Mouse (Mus musculus): ENCODE measurements around the gene Hif3a. TPM values are rescaled to one million over a fixed set of nuclear protein-coding genes. Genes with fewer than 3 reads are reported as not detected.

The Hif3a gene
- total RNA-seq, 1 experiment from 2014 or later = 5.3 TPM

DNA sequence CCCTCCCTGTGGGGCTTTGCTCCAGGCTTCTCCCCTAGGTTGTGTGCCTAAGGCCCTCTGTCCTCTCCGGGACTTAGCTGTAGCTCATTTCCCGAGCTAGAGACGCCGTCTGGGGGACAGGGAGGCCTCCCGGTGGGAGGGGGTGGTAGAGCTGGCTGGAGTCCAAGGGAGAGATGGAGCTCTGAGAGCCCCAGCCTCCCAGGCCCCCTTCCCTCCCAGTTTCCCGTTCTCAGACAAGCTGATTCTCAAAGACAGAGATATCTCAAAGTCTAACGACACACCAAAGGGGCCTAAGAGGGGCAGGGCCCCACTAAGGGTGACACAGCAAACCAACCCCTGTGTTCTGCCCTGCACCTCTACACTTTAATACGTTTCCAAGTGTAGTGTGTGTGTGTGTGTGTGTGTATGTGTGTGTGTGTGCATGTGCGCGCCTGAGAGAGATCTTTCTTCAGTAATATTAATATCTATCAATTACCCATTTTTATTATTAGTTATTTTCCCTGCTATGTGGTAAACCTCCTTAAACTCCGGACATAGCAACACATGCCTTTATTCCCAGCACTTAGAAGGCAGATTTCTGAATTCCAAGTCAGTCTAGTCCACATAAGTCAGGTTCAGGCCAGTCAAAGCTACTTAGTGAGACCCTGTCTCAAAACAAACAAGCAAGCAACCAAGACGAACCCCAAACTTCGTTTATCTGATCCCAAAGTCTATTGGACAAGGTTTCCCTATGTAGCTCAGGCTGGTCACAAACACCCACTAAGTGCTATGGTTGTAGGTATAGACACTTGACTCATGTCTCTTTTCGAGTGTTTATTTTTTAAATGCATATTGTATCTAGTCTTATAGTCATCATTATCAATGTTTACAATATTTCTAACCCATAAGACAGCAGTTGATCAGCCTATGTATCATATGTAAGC, 5.4 kb downstream of the Hif3a start:
- DNase-seq = peak; percentile 52

DNA sequence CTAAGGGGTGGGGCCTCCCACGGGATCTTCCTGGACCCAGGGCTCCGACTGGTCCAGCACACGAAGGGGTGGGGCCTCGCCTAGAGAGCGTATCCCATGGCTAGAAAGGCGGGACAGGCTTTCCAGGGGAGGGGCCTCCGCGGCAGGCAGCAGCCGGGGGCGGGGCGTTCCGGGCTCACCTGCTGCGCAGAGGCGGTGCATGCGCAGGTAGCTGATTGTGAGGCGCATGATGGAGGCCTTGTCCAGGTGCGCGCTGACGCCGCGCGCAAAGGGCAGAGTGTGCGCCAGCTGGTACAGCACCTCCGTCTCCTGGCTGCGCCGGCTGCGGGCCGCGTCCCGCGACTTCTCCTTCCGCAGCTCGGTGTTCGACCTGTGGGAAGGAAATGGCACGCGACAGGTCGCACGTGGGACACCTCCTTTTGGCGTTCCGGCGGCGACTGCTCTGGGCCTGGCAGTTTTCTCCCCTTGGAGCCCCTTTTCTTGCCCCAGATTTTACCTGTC, 6.1 kb downstream of the Hif3a start:
- peak; percentile 89 for DNase-seq

DNA sequence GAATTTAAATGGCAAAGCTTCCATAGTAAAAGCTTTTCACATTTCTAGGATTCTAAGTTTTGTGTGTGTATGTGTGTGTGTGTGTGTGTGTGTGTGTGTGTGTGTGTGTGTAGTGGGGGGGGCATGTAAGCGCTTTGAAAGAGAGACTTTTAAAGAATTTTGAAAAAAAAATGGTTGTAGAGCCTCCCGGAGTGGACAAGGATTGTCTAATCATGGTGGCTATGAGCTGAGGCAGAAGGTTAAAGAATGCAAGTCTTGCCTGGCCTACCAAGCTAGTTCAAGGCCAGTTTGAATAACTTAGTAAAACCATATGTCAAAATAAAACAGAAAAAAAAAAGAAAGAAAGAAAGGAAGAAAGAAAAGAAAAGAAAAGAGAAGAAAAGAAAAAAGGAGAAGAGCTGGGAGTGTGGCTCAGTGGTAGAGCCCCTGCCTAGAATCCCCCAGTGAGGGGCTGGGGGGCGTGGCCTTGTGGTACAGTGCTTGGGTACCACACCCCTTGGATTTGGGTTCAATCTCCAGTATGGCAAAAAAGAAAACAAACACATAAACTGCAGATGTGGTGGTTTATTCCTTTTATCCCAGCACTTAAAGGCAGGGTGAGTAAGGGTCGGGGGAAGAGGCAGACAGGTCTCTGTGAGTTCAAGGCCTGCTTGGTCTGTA, 6.8 kb downstream of the Hif3a start:
- DNase-seq = no peak

DNA sequence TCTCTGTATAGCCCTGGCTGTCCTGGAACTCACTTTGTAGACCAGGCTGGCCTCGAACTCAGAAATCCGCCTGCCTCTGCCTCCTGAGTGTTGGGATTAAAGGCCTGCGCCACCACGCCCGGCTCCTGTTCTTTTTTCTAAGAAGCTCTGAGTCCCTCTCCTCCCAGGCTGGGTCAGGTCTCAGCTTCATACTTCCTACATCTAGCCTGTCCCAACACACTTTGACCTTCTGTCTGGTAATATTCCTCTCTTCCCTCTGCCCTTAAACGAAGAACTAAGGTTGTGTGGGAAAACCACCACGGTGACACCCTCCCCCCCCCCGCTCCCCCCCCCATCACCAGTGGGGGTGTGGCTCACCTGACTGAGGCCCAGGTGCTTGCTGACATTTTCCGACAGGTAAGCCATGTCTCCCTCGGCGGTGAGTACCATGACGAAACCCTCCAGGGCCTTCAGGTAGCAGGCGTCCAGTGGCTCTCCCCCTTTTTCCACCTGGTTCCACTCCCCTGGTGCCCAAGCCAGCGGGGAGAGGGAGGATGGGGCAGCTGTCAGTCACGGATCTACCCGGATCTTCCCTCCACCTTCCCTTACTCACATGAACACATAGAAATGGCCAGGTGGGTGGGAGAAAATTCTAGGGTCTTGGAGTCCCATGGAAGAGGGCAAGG, 7.8 kb downstream of the Hif3a start:
- no peak for DNase-seq

DNA sequence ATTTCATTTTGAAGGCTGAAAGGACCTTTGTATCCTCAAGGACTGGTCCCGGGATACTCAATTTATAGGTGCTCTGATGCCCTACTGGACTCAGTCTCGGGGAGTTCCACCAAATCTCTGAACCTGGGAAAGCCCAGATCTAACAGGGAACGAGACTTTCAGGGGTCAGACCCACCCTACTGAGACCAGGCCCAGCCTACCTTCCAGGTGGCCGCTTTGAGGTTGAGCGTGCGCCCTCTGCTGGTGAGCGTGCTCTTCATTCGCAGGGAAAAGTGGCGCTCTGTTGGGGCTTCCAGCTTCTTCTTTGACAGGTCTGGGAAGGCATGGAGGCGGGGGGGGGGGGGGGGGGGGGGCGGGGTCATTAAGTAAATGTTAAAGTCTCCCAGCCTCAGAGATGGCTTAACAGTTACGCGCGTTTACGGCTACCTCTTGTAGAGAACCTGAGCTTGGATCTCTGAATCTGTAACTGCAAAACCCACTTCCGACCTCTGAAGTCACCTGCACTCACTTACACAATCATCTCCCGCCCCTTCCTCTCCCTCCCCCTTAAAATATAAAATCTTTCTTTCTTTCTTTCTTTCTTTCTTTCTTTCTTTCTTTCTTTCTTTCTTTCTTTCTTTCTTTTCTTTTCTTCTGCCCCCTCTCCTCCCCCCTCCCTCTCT, 11.2 kb downstream of the Hif3a start:
- peak; percentile 83 for DNase-seq

DNA sequence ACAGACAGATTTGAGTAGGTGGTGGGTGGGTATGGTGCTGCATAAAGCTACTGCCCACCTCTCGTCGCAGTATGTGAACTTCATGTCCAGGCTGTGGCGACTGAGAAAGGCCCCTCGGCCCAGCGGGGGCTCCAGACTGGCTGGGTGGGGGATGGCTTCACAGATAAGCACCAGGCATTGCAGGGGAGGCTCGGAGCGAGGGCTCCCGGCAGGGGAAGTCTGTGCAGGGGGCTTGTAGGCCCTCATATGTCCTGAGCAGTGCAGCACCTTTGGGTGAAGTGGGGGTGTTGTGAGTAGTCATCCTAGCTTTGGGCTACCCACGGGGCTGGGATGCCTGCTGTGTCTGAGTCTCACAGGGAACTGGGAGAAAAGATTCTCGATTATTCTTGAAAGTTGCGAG, 11.7 kb downstream of the Hif3a start:
- no peak for DNase-seq

DNA sequence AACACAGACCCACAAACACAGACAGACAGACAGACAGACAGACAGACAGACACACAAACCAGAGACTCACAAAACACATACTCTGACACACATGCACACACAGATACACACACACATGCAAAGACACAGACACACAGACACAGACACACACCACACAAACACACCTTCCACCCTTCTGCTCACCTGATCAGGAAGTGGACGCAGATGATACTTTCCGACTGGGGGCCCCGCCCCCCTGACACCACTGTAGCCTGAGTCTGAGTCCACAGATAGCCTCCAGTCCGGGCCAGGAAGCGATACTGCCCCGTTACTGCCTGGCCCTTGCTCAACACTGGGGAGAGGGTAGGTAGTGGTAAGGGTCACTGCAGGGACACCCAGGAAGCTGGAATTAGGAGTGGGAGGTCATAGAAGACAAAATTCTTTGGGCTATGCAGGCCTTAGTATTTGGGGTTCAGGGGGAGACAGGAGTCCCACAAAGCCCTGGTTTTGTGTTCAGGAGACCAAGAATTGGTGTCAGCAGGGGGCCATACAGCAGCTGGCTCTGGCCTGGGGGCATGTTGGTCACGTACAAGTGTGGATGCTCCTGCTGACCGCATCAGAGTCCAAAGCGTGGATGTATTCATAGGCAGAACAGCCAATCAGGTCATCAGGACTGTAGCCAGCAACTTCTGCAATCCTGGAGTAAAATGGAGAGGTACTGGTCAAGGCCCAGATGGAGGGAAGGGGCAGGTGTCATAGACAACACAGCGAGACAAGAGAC, 13.6 kb downstream of the Hif3a start:
- DNase-seq = no peak

DNA sequence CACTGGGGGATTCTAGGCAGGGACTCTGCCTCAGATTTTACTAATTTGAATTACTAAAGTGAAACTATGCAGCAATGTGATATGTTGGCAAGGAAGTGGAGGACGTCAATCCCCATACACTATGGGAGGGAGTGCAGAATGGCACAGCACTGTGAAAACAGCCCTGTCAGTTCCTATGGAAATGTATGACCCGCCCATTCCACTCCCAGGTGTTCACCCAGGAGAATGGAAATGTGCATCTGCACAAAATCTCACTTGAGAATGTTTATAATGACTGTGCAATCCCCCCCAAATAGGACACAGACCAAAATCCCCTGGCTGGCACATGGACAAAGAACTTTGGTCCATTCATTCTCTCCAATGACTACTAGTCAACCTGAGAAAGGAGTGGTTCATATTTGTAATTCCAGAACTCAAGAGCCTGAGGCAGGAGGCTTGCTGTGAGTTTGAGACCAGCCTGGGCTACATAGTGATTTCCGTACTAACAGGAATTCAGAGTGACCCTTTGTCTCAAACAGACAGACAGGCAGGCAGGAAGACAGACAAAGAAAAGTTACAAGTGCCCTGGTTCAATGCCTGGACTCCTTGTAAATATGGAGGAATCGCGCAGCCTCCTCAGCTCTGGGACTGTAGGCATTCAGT, 15.1 kb downstream of the Hif3a start:
- DNase-seq = no peak

DNA sequence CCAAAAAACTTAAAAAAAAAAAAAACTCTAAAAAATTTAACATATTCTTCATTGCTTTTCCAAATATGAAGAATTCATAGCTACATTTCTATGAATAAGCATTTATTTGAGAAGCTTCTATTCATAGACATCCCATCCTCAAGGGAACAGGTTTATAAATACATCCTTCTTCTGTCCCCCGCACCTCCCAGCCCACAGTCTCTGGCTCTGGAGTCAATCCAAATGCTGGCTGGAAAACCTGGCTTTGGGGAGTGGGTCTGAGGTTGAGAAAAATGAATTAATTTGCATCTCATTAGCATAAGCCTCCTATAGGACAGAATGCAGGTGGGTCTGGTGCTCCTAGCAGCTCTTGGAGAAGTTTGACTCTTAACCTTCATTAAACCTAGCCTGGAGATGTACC, 16.5 kb downstream of the Hif3a start:
- no peak for DNase-seq

DNA sequence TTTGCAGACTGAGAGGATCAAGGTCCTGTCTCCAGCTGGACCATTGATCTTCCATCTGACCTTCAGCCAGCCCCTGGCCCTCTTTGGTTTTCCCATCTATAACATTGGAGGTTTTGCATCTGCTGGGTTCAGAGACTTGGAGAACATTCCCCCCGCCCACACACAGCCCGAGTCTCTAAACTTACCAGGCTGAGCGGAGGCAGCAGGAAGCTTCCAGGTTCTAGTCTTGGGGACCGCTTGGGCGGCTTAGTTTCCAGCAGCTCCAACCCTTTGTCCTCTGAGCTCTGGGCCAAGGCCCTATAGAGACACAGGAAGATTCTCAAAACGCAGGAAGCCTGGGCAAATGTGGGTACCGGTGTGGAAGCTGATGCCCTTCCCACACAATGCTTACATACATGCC, 22.9 kb downstream of the Hif3a start:
- DNase-seq = no peak

DNA sequence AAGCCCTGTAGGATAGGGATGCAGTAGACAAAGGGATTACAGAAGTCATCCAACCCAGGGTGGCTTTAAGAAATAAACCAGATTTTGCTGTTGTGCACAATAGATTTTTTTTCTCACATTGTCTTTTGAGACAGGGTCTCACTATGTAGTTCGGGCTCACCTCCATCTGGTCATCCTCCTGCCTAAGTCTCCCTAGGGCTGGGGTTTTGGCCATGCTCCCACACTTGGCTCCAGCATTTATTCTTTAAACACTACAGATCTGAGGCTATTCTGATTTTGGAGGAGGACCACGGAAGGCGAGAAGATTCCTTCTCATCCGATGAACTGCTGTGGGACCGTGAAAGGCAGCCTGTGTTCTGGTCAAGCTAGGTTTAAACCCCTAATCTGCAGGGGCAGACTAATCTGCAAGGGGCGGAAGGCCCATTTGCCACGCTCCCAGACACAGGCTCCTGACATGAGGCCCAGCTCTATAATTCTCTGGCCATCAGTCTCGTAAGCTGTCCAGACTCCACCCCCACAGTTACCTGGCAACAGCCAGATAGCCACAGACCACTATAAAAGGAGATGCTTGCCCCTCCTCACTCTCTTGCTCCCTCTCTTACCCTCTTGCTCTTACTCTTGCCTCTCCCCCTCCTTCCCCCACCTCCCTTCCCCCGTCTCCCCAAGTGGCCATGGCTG, 24.1 kb downstream of the Hif3a start:
- DNase-seq = no peak

DNA sequence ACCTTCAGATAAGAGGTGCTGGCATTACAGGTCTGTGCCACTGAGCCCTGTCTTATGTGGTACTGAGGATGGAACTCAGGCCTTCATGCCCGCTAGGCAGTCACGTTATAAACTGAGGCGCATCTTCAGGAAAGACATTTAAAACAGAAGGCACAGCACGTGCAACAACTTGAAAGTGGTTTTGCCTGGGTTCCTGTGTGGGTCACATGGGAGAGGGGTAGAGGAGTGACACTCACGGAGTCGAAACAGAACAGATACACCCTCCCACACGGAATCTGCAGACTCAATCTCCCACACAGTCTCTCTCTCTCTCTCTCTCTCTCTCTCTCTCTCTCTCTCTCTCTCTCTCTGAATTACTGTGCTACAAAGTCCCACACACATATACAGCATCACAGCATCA, 32.0 kb downstream of the Hif3a start:
- DNase-seq = no peak

DNA sequence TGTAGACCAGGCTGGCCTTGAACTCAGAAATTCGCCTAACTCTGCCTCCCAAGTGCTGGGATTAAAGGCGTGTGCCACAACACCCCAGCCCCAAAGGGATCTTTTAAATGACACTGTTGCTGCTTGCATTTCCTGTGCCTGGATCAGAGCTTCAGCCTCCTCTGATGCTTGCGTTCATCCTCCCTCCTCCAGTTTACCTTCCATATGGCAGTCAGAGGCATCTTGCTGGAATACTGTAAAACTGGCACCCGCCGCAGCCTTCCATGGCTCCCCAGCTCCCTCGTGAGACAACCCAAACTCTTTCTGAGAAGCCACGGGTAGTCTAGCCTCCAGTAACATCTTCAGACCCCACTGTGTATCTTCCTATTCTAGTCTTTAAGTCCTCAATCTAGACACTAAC, 33.3 kb downstream of the Hif3a start:
- DNase-seq = no peak

DNA sequence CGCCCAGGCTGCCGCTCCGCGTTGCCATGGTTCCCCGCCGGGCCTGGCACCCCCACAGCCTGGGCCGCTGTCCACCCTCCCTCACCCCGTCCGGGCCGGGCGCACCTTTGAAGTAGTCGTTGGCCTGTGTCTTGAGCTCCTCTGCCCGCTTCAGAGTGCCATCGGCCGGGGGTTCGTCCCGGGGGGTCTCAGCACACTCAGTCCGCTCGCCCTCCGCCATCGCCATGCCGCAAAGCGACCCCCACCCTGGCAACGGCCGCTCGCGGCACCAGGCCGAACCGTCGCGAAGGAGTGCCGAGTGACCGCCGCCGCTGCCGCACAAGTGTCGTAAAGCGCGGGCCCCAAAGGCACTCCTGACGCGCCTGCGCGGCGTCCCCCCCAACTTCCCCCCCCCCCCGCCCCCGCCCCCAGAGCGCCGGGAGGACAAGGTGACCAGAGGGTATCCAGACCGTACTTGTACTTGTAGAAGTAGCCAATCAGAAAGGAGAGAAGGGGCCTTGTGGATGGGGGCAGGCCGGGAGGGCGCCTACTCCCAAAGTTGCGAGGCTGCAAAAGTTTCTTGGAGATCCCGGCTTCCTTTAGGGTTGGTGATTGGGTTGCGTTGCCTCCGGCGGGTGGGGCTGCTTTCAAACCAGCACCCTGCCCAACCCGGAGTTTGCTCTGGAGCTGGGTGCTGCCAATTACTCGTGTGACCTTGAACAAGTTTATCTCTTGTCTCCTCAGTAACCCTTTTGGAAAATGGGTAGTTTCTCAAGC, 34.5 kb downstream of the Hif3a start, which contains the start of gene Ppp5c:
Gene Ppp5c, minus strand, starts transcription at position 337 of the 756 bp plus-strand sequence.
- peak; percentile 96 for DNase-seq

DNA sequence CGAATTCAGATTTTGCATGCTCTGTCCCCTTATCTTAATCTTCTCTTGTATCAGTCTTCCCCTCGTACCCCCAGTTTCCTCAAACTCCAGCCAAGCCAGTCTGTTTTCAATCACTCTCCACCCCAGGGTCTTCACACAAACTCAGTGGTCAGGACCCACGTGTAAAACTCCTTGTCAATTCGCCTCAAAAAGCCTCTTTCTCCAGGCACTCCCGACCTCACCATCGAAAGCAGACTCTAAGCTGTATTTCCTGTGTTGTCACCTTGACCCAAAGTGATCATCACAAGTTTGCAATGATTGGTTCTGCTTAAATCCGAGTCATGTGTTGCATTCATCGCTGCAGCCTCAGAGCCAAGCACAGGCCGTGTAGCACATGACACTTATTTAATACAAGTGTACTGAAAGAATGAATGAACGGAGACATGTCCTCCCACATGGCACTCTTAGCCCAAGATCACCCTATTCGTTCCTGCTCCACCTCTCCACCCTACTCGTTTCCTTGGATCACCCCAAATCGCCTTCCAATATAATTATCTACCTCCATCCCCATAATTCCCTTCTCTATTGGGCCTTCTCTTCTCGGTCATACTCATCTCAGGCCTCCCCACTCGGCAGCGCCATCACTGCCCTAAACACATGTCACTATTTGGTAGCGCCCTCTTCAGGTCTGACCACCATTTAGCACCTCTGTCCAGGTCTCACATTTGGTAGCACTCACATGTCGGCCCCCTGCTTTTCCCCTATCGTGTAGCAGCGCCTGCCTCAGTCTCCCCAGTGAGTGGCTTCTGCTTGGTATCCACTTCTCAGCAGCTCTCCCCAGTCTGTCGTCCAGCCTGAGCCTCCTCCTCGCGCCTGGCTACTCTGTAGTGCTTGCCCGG, 35.3 kb downstream of the Hif3a start:
- DNase-seq = no peak

DNA sequence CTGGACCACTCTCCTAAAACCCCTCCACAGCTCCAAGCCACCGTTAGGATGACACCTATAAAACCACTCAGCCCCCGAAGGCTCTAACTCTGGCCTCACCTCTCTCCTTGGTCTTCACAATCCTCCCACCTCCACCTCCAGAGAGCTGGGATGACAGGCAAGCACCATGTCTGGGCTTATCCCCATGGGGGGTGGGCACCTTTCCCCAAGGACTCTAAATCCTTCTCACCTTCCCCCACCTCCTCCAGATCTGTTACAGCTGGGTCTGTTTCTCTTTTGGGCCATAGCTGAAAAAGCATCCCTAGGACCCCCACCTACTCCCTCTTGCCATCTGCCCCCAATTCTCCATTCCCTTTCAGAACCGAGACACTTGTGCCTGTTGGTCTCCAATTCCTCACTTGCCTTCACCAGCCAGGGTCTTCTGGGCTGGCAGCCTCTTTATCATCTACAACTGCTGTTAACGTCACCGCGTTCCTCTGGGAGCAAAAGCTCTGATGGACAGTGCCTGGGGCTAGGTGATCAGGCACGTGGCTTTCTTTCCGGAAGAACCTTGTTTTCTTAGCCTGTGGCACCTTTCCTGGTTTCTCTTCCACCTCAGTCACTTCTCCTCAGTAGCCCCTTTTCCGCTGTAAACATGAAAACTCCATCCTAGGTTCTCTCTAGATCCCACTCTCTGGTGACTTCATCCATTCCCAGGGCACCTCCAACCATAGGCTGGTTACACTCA, 36.2 kb downstream of the Hif3a start:
- no peak for DNase-seq

DNA sequence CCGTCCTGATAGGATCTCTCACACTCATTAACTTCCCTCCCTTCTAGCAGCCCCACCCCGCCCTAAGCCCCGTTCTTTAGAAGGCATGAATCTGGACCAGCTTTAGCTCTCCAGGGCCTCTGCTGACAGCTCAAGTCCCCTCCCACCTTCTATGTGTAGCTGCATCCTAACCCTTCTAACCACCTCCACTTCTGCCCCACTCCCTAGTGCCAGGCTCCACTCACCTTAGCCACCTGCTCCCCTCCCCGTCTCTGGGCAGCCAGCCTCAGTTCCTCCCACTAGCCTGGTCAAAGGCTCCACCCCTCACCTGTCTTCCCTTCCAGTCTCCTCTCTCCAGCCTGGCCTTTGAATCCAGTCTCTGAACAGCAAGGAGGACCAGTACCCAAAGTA, 36.7 kb downstream of the Hif3a start:
- no peak for DNase-seq
